Mouse (Mus musculus): ENCODE results near the gene Snrpb. TPM values are rescaled to one million over a fixed set of nuclear protein-coding genes. Genes with fewer than 3 reads are reported as not detected.

Snrpb gene
- polyA plus RNA-seq, 1 experiment from 2014 or later: 435 TPM

- H3K4me2 ChIP-seq (ENCODE audit: low read length): no peak overlapping the region
- H3K27ac ChIP-seq (replicated peaks in 1 of 2; ENCODE audit: control insufficient read depth in 1 of 2, insufficient read depth in 1 of 2, low read depth in 2 of 2, low read length in 2 of 2): no peak overlapping the region
- H3K27me3 ChIP-seq (ENCODE audit: control insufficient read depth, insufficient read depth, low read length): no peaks in the 10 kb centered on the region
- H3K9me3 ChIP-seq (ENCODE audit: control insufficient read depth, low read length): 0 out of 2 replicates have a peak, but pooled peaks cover 4% of the 10 kb centered on the region
- H3K4me1 ChIP-seq (ENCODE audit: control insufficient read depth in 2 of 2, insufficient read depth in 2 of 2, low read length in 2 of 2): no peaks in the 10 kb centered on the region
- H3K9ac ChIP-seq (ENCODE audit: low read length): no peak overlapping the region
- no peaks in the 10 kb centered on the region for H3K36me3 ChIP-seq (ENCODE audit: control insufficient read depth, insufficient read depth, low read length)
- 77% methylated on average over 12 of the region's 12 CpGs for WGBS
- no peak overlapping the region for H3K4me3 ChIP-seq (ENCODE audit: control insufficient read depth in 1 of 2, insufficient read depth in 1 of 2, low read depth in 1 of 2, low read length in 2 of 2)
- no peak for ATAC-seq (ENCODE audit: insufficient number of reproducible peaks, insufficient read depth, low FRiP score, low read depth)
Observed at GRCm38 (mm10) chr2:130188391-130188790, 9.2 kb upstream of the Snrpb start.

- H3K27ac ChIP-seq (replicated peaks in 1 of 2; ENCODE audit: control insufficient read depth in 1 of 2, insufficient read depth in 1 of 2, low read depth in 2 of 2, low read length in 2 of 2): peak overlapping the region; percentile 31 to 96
- H3K27me3 ChIP-seq (ENCODE audit: control insufficient read depth, insufficient read depth, low read length): no peaks in the 10 kb centered on the region
- peak overlapping the region; percentile 87 to 98 for H3K4me3 ChIP-seq (ENCODE audit: control insufficient read depth in 1 of 2, insufficient read depth in 1 of 2, low read depth in 1 of 2, low read length in 2 of 2)
- peaks cover 3 to 20% of the 10 kb centered on the region in 2 experiments for H3K4me1 ChIP-seq (ENCODE audit: control insufficient read depth in 2 of 2, insufficient read depth in 2 of 2, low read length in 2 of 2)
- peaks cover 25% of the 10 kb centered on the region for H3K36me3 ChIP-seq (ENCODE audit: control insufficient read depth, insufficient read depth, low read length)
- ATAC-seq (ENCODE audit: insufficient number of reproducible peaks, insufficient read depth, low FRiP score, low read depth): peak; percentile 38; the same call in 1 of the 2 replicates
- 2% methylated on average over 15 of the region's 15 CpGs for WGBS
- peak overlapping the region; percentile 87 for H3K4me2 ChIP-seq (ENCODE audit: low read length)
- 0 out of 2 replicates have a peak, but pooled peaks cover 3% of the 10 kb centered on the region for H3K9me3 ChIP-seq (ENCODE audit: control insufficient read depth, low read length)
- peak overlapping the region; percentile 100 for H3K9ac ChIP-seq (ENCODE audit: low read length)
Observed at GRCm38 (mm10) chr2:130179507-130180019, 360 bp upstream of the Snrpb start.

GRCm38 (mm10) chr2:130178381-130178705, 860 bp downstream of the Snrpb start:
- peak overlapping the region; percentile 87 for H3K4me2 ChIP-seq (ENCODE audit: low read length)
- peak overlapping the region; percentile 87 to 98 for H3K4me3 ChIP-seq (ENCODE audit: control insufficient read depth in 1 of 2, insufficient read depth in 1 of 2, low read depth in 1 of 2, low read length in 2 of 2)
- H3K4me1 ChIP-seq (ENCODE audit: control insufficient read depth in 2 of 2, insufficient read depth in 2 of 2, low read length in 2 of 2): peaks cover 3 to 20% of the 10 kb centered on the region in 2 experiments
- peak overlapping the region; percentile 87 to 96 for H3K27ac ChIP-seq (replicated peaks in 1 of 2; ENCODE audit: control insufficient read depth in 1 of 2, insufficient read depth in 1 of 2, low read depth in 2 of 2, low read length in 2 of 2)
- 0 out of 2 replicates have a peak, but pooled peaks cover 3% of the 10 kb centered on the region for H3K9me3 ChIP-seq (ENCODE audit: control insufficient read depth, low read length)
- 0% methylated on average over 11 of the region's 11 CpGs for WGBS
- peak overlapping the region; percentile 100 for H3K9ac ChIP-seq (ENCODE audit: low read length)
- H3K36me3 ChIP-seq (ENCODE audit: control insufficient read depth, insufficient read depth, low read length): peaks cover 37% of the 10 kb centered on the region
- ATAC-seq (ENCODE audit: insufficient number of reproducible peaks, insufficient read depth, low FRiP score, low read depth): no peak
- no peaks in the 10 kb centered on the region for H3K27me3 ChIP-seq (ENCODE audit: control insufficient read depth, insufficient read depth, low read length)

- H3K27me3 ChIP-seq (ENCODE audit: control insufficient read depth, insufficient read depth, low read length): no peaks in the 10 kb centered on the region
- no peak for ATAC-seq (ENCODE audit: insufficient number of reproducible peaks, insufficient read depth, low FRiP score, low read depth)
- peaks cover 3 to 20% of the 10 kb centered on the region in 2 experiments for H3K4me1 ChIP-seq (ENCODE audit: control insufficient read depth in 2 of 2, insufficient read depth in 2 of 2, low read length in 2 of 2)
- H3K27ac ChIP-seq (replicated peaks in 1 of 2; ENCODE audit: control insufficient read depth in 1 of 2, insufficient read depth in 1 of 2, low read depth in 2 of 2, low read length in 2 of 2): no peak overlapping the region
- no peaks in the 10 kb centered on the region for H3K9me3 ChIP-seq (ENCODE audit: control insufficient read depth, low read length)
- 67% methylated on average over 8 of the region's 8 CpGs for WGBS
- H3K4me3 ChIP-seq (ENCODE audit: control insufficient read depth in 1 of 2, insufficient read depth in 1 of 2, low read depth in 1 of 2, low read length in 2 of 2): peak overlapping the region in 1 of 2 experiments; percentile 1; a peak in 1 of 4 replicates
- H3K36me3 ChIP-seq (ENCODE audit: control insufficient read depth, insufficient read depth, low read length): peaks cover 52% of the 10 kb centered on the region
- H3K4me2 ChIP-seq (ENCODE audit: low read length): peak overlapping the region; percentile 87
- peak overlapping the region; percentile 100; the same call in 1 of the 2 replicates for H3K9ac ChIP-seq (ENCODE audit: low read length)
Observed at GRCm38 (mm10) chr2:130176820-130177219, 2.4 kb downstream of the Snrpb start.

- Histone ChIP-seq H3K9me3 (ENCODE audit: control insufficient read depth, low read length) (no peaks in the 10 kb centered on the region), H3K36me3 (ENCODE audit: control insufficient read depth, insufficient read depth, low read length) (peaks cover 98% of the 10 kb centered on the region), H3K4me1 (ENCODE audit: control insufficient read depth in 2 of 2, insufficient read depth in 2 of 2, low read length in 2 of 2) (peaks cover 0 to 2% of the 10 kb centered on the region in 2 experiments; a peak in 3 of 4 replicates), H3K9ac (ENCODE audit: low read length) (no peak overlapping the region), H3K4me2 (ENCODE audit: low read length) (no peak overlapping the region), H3K27me3 (ENCODE audit: control insufficient read depth, insufficient read depth, low read length) (no peaks in the 10 kb centered on the region), H3K4me3 (ENCODE audit: control insufficient read depth in 1 of 2, insufficient read depth in 1 of 2, low read depth in 1 of 2, low read length in 2 of 2) (no peak overlapping the region), H3K27ac (replicated peaks in 1 of 2; ENCODE audit: control insufficient read depth in 1 of 2, insufficient read depth in 1 of 2, low read depth in 2 of 2, low read length in 2 of 2) (no peak overlapping the region)
- ATAC-seq (ENCODE audit: insufficient number of reproducible peaks, insufficient read depth, low FRiP score, low read depth): no peak
- 76% methylated on average over 2 of the region's 2 CpGs for WGBS
Observed at GRCm38 (mm10) chr2:130171674-130172073, 7.5 kb downstream of the Snrpb start.

GRCm38 (mm10) chr2:130167861-130168260, 11.3 kb downstream of the Snrpb start:
- no peaks in the 10 kb centered on the region for H3K27me3 ChIP-seq (ENCODE audit: control insufficient read depth, insufficient read depth, low read length)
- peaks cover 65% of the 10 kb centered on the region for H3K36me3 ChIP-seq (ENCODE audit: control insufficient read depth, insufficient read depth, low read length)
- no peaks in the 10 kb centered on the region for H3K4me1 ChIP-seq (ENCODE audit: control insufficient read depth in 2 of 2, insufficient read depth in 2 of 2, low read length in 2 of 2)
- H3K4me2 ChIP-seq (ENCODE audit: low read length): no peak overlapping the region
- WGBS: 46% methylated on average over 3 of the region's 3 CpGs
- no peaks in the 10 kb centered on the region for H3K9me3 ChIP-seq (ENCODE audit: control insufficient read depth, low read length)
- no peak overlapping the region for H3K9ac ChIP-seq (ENCODE audit: low read length)
- no peak overlapping the region for H3K4me3 ChIP-seq (ENCODE audit: control insufficient read depth in 1 of 2, insufficient read depth in 1 of 2, low read depth in 1 of 2, low read length in 2 of 2)
- no peak for ATAC-seq (ENCODE audit: insufficient number of reproducible peaks, insufficient read depth, low FRiP score, low read depth)
- no peak overlapping the region for H3K27ac ChIP-seq (replicated peaks in 1 of 2; ENCODE audit: control insufficient read depth in 1 of 2, insufficient read depth in 1 of 2, low read depth in 2 of 2, low read length in 2 of 2)

- 66% methylated on average over 9 of the region's 9 CpGs for WGBS
- Histone ChIP-seq H3K36me3 (ENCODE audit: control insufficient read depth, insufficient read depth, low read length) (peaks cover 52% of the 10 kb centered on the region), H3K9ac (ENCODE audit: low read length) (no peak overlapping the region), H3K9me3 (ENCODE audit: control insufficient read depth, low read length) (no peaks in the 10 kb centered on the region), H3K27me3 (ENCODE audit: control insufficient read depth, insufficient read depth, low read length) (no peaks in the 10 kb centered on the region), H3K4me1 (ENCODE audit: control insufficient read depth in 2 of 2, insufficient read depth in 2 of 2, low read length in 2 of 2) (no peaks in the 10 kb centered on the region), H3K4me3 (ENCODE audit: control insufficient read depth in 1 of 2, insufficient read depth in 1 of 2, low read depth in 1 of 2, low read length in 2 of 2) (no peak overlapping the region), H3K4me2 (ENCODE audit: low read length) (no peak overlapping the region), H3K27ac (replicated peaks in 1 of 2; ENCODE audit: control insufficient read depth in 1 of 2, insufficient read depth in 1 of 2, low read depth in 2 of 2, low read length in 2 of 2) (no peak overlapping the region)
- ATAC-seq (ENCODE audit: insufficient number of reproducible peaks, insufficient read depth, low FRiP score, low read depth): no peak
Observed at GRCm38 (mm10) chr2:130166311-130167214, 12.6 kb downstream of the Snrpb start.

Data from heart, embryonic 14.5 days (tissue).